Mouse (Mus musculus) olfactory bulb, adult 2 months (tissue): ENCODE results near the gene Krt80.

ENCODE experiments used
- CTCF ChIP-seq: fragments of 200-500 bp; IDR thresholded peaks from 2 replicates; pipeline ENCODE4 v1.5.1; 2012; ENCODE audit warnings: low read depth, mild to moderate bottlenecking, low read length, moderate library complexity; ENCODE audit not compliant: insufficient read depth
- POLR2A ChIP-seq: fragments of 200-500 bp; IDR thresholded peaks from 2 replicates; pipeline ENCODE4 v1.6.1; 2012; ENCODE audit warnings: mild to moderate bottlenecking, low read depth, low read length, moderate library complexity; ENCODE audit not compliant: insufficient read depth

DNA sequence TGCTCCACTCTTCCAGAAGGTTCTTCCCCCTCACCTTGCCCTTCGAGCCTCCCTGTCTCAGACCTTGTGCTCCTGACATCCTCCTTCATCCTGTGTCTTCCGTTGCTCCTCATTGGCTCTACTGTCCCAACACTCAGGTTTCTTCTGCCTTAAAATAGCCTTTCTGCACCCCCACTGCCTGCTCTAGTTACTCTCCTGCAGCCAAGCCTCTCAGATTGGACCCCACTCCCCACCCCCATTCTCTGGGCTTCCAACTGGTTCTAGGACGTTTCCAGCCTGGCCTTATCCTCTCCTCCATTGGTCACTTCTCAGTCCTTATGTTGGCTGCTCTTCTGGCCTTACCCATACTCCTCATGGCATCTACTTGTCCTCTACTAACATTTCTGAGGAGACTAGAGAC, 67.8 kb downstream of the Krt80 start:
- TF ChIP-seq CTCF (no peak), POLR2A (no peak)
